Mouse (Mus musculus): ENCODE results near the gene Olfr457.
"Not testable (repeated sequence)": the region's sequence is repeated elsewhere in the genome, so short reads cannot be mapped to it uniquely, and the experiment has no call there.

Olfr457 gene

GRCm38 (mm10) chr6:42476235-42476634, at the start of gene Olfr457:
Olfr457 (minus strand) TSS chr6:42476335.
- POLR2A ChIA-PET = interaction anchor here in 1 of 4 experiments (0.7 kb wide), 2 partner anchors 32 to 791 kb away, joined by 4 to 7 read pairs; no protein-coding TSS in a partner anchor
- CTCF ChIA-PET = no interaction called here

- ChIA-PET CTCF (no interaction called here), POLR2A (no interaction called here)
These were observed 37.3 kb upstream of the Olfr457 start for GRCm38 (mm10) chr6:42513461-42513860.

DNA sequence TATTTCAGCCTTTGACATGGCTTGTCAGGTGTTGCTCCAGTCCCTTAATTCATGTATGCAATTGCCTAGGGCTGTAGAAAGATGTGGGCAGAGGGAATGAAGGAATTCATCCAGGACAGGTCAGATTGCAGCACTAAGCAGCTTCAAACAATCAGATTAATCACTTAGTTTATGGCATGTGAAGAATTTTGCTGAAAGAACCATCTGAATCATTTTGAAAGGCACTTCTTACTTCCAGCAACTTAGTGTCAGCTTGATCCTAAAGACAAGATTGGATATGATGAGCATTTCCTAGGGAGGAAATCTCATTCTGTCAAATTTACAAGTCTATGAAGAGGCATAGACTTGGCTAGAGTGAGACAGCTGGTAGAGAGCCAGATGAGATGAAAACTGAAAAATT, 33.2 kb upstream of the Olfr457 start:
- ChIA-PET POLR2A (no interaction called here), CTCF (no interaction called here)

- CTCF ChIA-PET = no interaction called here
- POLR2A ChIA-PET = no interaction called here
These were observed 27.3 kb upstream of the Olfr457 start for GRCm38 (mm10) chr6:42503478-42503877.

DNA sequence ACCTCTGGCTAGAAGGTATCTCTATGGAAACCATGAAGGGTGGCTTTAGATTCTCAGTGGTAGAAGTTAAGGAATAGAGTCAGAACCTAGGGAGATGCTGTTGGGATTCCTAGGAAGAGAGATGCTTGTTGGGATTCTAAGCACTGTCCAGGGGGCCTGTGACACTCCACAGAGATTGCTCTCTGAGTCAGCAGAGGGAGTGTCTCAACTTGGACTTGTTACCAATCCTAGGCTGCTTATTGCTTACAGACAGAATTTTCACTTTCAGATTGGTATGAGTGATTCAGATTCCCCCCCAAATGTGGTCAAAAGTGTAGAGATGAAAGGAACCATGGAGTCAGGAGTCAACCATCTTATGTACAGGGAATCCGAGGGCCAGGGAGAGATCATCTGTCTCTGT, 13.6 kb upstream of the Olfr457 start:
- POLR2A ChIA-PET = no interaction called here
- CTCF ChIA-PET = no interaction called here

DNA sequence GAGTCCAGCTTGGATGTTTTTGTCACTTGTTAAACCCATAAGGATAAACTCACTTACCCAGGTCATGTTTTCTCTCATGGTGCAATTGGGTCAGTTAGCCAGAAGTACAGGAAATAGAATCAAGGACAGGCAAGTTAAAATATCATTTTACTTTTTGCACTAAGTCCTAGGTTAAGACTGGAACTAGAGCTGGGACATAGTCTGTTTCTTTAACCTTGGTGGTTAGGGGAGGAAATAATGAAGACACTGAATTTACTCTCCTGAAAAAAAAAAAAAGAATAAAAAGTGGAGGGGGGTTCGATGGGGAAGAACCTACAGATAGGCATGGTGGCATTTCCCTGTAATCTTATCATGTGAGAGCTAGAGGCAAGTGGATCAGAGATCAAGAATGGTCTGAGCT, 11.0 kb upstream of the Olfr457 start, which contains the start of gene Olfr456:
Gene Olfr456 (minus strand): TSS at position 101 of the 400 bp plus-strand sequence.
- ChIA-PET POLR2A (no interaction called here), CTCF (no interaction called here)

DNA sequence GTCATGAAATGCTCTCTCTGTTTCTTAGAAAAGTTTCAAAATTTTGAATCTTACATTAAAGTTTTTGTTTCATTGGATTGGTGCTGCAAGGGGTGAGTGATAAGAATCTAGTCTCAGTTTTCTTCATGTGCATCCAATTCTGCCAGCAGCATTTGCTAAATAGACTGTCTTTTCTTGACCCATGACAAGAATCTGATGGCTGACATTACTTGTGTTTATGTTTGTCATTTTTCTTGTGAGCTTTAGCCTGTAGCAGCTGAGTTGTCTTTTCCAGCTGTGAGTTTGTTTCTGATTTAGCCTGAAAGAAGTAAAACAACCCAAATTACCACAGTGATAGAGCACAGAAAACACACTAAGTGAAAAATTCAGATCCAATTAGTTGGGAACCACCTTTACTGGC, 8.5 kb upstream of the Olfr457 start:
- CTCF ChIA-PET = no interaction called here

GRCm38 (mm10) chr6:42471298-42471697, 4.8 kb downstream of the Olfr457 start:
- CTCF ChIA-PET = not testable (repeated sequence)

More for the DNA sequence above, 8.5 kb upstream of the Olfr457 start:
- POLR2A ChIA-PET = no interaction called here

DNA sequence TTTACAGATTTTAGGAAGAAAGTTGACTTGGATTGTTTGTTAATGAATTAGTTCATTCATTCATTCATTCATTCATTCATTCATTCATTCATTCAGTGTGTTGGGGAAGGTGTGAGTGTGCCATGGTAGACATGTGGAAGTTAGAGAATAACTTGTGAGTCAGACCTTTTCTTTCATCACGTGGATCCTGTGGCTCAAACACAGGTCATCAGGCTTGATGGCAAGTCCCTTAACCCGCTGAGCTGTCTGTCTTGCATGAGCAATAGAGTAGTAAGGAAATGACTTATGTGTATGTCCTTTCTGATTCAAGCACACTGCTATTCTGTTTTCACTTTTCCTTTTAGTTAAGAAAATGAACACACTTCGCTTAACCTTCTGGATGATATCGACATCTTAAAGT, 5.6 kb downstream of the Olfr457 start:
- ChIA-PET CTCF (no interaction called here), POLR2A (no interaction called here)

More at GRCm38 (mm10) chr6:42471298-42471697, 4.8 kb downstream of the Olfr457 start:
- POLR2A ChIA-PET = not testable (repeated sequence)

- CTCF ChIA-PET = no interaction called here
- POLR2A ChIA-PET = no interaction called here
These were observed 11.0 kb downstream of the Olfr457 start, which contains the start of gene Olfr458 for GRCm38 (mm10) chr6:42465096-42465495. Olfr458 (minus strand) TSS chr6:42465196.

GRCm38 (mm10) chr6:42447381-42447780, 28.8 kb downstream of the Olfr457 start:
- CTCF ChIA-PET = no interaction called here
- POLR2A ChIA-PET = no interaction called here

DNA sequence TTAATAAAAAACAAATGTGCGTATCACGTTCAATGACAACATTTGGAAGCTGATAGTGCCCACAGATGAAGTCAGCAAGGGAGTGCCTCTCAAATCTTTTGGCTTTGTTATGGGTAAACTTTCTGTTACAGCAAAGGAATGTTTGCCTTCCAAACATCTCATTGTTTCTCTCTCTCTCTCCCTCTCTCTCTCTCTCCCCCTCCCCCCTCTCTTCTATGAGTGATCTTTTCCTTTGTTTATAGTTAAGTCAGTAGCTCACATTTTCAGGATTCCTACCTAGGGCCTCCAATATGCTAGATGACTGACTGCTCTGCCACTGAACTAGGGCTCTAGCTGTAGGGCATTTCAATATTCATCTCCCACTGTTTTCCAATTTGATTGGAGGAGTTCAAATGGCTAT, 31.6 kb downstream of the Olfr457 start:
- POLR2A ChIA-PET = no interaction called here
- CTCF ChIA-PET = interaction anchor here in 1 of 4 experiments (0.6 kb wide), 1 partner anchor 782 kb away, joined by 3 read pairs; no protein-coding TSS in a partner anchor

GRCm38 (mm10) chr6:42441395-42441794, 34.7 kb downstream of the Olfr457 start:
- CTCF ChIA-PET = interaction anchor here in 1 of 4 experiments (0.7 kb wide), 1 partner anchor 171 kb away, joined by 3 read pairs; no protein-coding TSS in a partner anchor
- POLR2A ChIA-PET = no interaction called here

DNA sequence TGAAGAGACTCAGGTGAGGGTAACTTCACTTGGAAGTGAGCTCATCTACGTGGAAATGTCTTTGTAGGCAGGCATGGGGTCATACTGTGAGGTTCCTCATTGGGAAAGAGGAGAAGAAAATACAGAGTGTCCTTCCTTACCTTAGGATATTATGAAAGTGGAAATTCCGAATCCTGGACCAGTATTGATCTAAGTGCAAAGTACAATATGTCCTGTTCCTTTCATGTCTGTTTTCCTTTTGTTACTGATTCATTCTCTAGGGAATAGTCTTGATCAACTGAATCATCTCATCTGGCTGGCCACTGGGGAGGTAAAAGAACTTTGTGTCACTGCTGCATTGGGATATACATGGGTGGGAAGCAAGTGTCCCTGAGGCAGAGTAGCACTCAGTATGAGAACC, 40.6 kb downstream of the Olfr457 start:
- CTCF ChIA-PET = no interaction called here
- POLR2A ChIA-PET = no interaction called here

- ChIA-PET CTCF (no interaction called here), POLR2A (no interaction called here)
These were observed 41.7 kb downstream of the Olfr457 start, which contains the start of gene Tas2r126 for GRCm38 (mm10) chr6:42434446-42434845. Tas2r126 (plus strand) TSS chr6:42434535.

DNA sequence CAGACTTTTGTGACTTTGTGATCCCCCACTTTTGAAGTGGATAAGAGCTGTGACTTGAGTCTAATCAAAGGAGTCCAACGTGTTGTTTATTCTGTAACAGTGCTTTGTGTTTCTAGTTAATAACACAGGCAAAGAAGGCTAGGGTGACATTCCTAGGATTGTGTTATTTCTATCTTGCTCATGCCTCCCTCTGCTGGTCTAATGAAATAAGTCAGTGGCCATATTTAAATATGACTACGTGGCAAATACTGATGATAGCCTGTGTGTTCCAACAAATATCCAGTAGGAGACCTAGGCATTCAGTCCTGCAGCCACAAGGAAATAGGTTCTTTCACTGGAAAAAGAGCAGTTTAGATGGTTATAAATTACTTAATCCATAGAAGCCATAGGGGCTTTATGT, 42.6 kb downstream of the Olfr457 start:
- CTCF ChIA-PET = no interaction called here

DNA sequence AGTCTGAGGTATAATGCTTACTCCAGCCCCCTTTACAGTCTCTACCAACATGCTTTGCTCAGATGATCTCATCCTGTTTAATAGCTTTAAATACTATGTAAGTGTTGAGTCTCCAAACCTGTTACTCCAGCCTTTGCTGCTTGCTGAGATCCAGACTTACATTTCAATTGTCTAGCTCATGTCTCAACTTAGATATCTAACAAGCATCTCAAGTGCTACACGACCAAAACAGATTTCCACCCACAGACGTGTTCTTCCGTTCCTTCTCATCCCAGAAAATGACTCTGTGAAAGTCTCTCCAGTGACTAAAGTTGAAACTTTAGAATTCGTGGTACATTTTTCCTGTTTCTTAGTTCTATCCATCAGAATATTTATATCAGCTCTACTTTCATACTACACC, 49.8 kb downstream of the Olfr457 start:
- CTCF ChIA-PET = interaction anchor here in 1 of 4 experiments (0.7 kb wide), 1 partner anchor 35 kb away, joined by 3 read pairs; no protein-coding TSS in a partner anchor
- POLR2A ChIA-PET = interaction anchor here in 1 of 4 experiments (0.6 kb wide), 1 partner anchor 180 kb away, joined by 4 read pairs; no protein-coding TSS in a partner anchor

More for the DNA sequence above, 42.6 kb downstream of the Olfr457 start:
- POLR2A ChIA-PET = no interaction called here

DNA sequence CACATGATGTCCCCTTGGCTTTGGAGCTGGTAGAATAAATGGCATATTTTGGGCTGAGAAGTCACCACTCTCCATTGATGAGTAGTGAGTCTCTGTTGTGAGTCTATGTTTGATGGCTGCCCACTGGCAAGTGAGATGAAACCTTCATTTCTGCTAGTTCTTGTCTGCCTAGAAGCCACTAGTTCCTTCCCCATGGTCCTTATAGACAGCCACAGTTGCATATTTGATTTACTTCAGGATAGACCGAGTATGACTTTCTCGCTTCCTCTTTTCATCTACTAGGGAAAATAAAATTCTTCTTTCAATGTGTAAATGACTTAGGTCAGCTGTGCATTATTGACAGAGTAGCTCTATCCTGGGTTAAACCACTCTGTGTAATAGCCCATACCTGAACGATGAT, 51.7 kb downstream of the Olfr457 start:
- POLR2A ChIA-PET = no interaction called here
- CTCF ChIA-PET = no interaction called here

DNA sequence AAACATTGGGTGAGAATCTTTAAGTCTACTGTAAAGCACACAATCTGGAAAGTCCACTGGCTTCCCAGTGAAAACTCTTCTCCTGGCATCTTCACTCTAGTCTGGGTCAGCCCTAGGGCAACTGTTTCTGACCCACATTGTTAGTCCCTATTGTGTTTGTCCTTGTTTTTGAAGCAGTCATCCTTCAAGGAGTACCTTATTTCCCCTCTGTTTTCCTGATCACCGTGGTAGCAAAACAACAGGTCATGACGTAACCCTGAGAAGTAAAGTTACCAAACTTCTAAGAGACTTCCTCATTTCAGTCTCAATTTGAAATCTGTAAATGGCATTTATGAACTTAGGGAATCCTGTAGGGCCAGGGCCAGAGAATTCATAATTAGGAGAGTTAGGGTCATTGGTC, 54.7 kb downstream of the Olfr457 start:
- ChIA-PET CTCF (no interaction called here), POLR2A (no interaction called here)

GRCm38 (mm10) chr6:42419443-42419842, 56.7 kb downstream of the Olfr457 start:
- ChIA-PET POLR2A (no interaction called here), CTCF (no interaction called here)
